Mouse (Mus musculus) ES-Bruce4 (cell line): ENCODE measurements around the gene R3hdml. TPM values are rescaled to one million over a fixed set of nuclear protein-coding genes. Genes with fewer than 3 reads are reported as not detected.

Experiments used
- H3K27ac ChIP-seq: 2 replicates; pipeline ENCODE4 v1.5.1; 2012; ENCODE audit warnings: low read length, inconsistent platforms; ENCODE audit not compliant: insufficient read depth
- H3K27me3 ChIP-seq: 2 replicates; pipeline ENCODE4 v1.6.1; 2012; ENCODE audit warnings: mild to moderate bottlenecking, low read length, inconsistent platforms; ENCODE audit not compliant: control insufficient read depth, poor library complexity, insufficient read depth, severe bottlenecking
- H3K36me3 ChIP-seq: 2 replicates; pipeline ENCODE4 v1.6.1; 2012; ENCODE audit warnings: inconsistent platforms, mild to moderate bottlenecking, low read length, moderate library complexity; ENCODE audit not compliant: control insufficient read depth, poor library complexity, insufficient read depth, severe bottlenecking
- H3K4me1 ChIP-seq: one replicate; pipeline ENCODE4 v1.8.1; 2011; ENCODE audit warnings: low read length; ENCODE audit not compliant: control insufficient read depth, insufficient read depth
- H3K4me3 ChIP-seq: 2 replicates; pipeline ENCODE4 v1.5.1; 2011; ENCODE audit warnings: low read depth, mild to moderate bottlenecking, low read length
- H3K9ac ChIP-seq: 2 replicates; pipeline ENCODE4 v1.6.1; 2012; ENCODE audit warnings: low read depth, mild to moderate bottlenecking, inconsistent platforms; ENCODE audit not compliant: poor library complexity, severe bottlenecking
- H3K9me3 ChIP-seq: replicated peaks from 2 replicates; pipeline ENCODE4 v1.6.1; 2012; ENCODE audit warnings: mild to moderate bottlenecking, low read length, inconsistent platforms; ENCODE audit not compliant: control insufficient read depth, poor library complexity, insufficient read depth, severe bottlenecking
- CTCF ChIP-seq: IDR thresholded peaks from one replicate; pipeline ENCODE4 v1.8.1; 2011; ENCODE audit warnings: low read depth, low read length
- EP300 ChIP-seq: IDR thresholded peaks from 2 replicates; pipeline ENCODE4 v1.6.1; 2011; ENCODE audit warnings: low read depth, low read length; ENCODE audit not compliant: insufficient read depth
- POLR2A ChIP-seq: IDR thresholded peaks from one replicate; pipeline ENCODE4 v1.8.1; 2011; ENCODE audit warnings: low read length; ENCODE audit not compliant: insufficient read depth
- polyA plus RNA-seq: library from polyadenylated mRNA; stranded (reverse); fragments of >200 nt; gene quantifications from 2 replicates; pipeline ENCODE4 v1.2.4, GENCODE M21; 2011; ENCODE audit warnings: low read depth; ENCODE audit not compliant: missing spikeins, insufficient read depth, insufficient read length

The R3hdml gene
- not detected in 2 replicates for polyA plus RNA-seq

- Histone ChIP-seq H3K4me1 (peaks cover 3% of the 10 kb centered on the region), H3K27ac (peak within 1 kb of the TSS; percentile 35; the same call in 1 of the 2 replicates)
- TF ChIP-seq CTCF (no peak), EP300 (no peak), POLR2A (no peak)
These were observed at the start of gene R3hdml for GRCm38 (mm10) chr2:163492018-163492417. Gene R3hdml, plus strand, starts transcription at chr2:163492318.

GRCm38 (mm10) chr2:163443543-163443942, 48.6 kb upstream of the R3hdml start:
- TF ChIP-seq EP300 (no peak), POLR2A (no peak)

More at GRCm38 (mm10) chr2:163492018-163492417, at the start of gene R3hdml:
- Histone ChIP-seq H3K36me3 (no peaks in the 10 kb centered on the region), H3K9ac (no peak within 1 kb of the TSS), H3K27me3 (no peaks in the 10 kb centered on the region), H3K9me3 (no peaks in the 10 kb centered on the region), H3K4me3 (no peak within 1 kb of the TSS)

DNA sequence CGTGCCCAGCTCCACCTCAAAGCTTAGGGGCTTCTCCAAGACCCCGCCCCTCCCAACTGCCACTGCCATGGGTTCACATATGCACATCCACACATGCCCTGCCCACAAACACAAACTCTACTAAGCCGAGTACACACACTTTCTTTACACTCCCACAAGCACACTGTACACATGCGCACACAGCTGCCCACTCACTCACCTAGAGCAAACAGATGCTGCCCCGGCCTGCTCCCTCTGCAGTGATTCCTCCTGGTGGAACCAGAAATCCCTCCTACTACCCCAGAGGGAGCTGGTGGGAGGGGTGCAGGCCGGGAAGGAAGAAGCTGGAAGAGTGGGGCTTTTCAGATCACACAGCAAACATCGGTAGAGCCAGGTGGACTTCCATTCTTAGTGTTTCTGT, 48.1 kb upstream of the R3hdml start:
- H3K4me3 ChIP-seq: no peak overlapping the region
- no peaks in the 10 kb centered on the region for H3K4me1 ChIP-seq
- H3K27me3 ChIP-seq: no peaks in the 10 kb centered on the region
- no peak overlapping the region for H3K9ac ChIP-seq
- no peaks in the 10 kb centered on the region for H3K36me3 ChIP-seq
- TF ChIP-seq POLR2A (no peak), CTCF (no peak), EP300 (no peak)
- H3K9me3 ChIP-seq: no peaks in the 10 kb centered on the region
- H3K27ac ChIP-seq: no peak overlapping the region

More at GRCm38 (mm10) chr2:163443543-163443942, 48.6 kb upstream of the R3hdml start:
- H3K27me3 ChIP-seq: no peaks in the 10 kb centered on the region
- no peak overlapping the region for H3K4me3 ChIP-seq
- no peaks in the 10 kb centered on the region for H3K9me3 ChIP-seq
- no peaks in the 10 kb centered on the region for H3K4me1 ChIP-seq
- H3K9ac ChIP-seq: no peak overlapping the region
- no peaks in the 10 kb centered on the region for H3K36me3 ChIP-seq
- no peak overlapping the region for H3K27ac ChIP-seq

DNA sequence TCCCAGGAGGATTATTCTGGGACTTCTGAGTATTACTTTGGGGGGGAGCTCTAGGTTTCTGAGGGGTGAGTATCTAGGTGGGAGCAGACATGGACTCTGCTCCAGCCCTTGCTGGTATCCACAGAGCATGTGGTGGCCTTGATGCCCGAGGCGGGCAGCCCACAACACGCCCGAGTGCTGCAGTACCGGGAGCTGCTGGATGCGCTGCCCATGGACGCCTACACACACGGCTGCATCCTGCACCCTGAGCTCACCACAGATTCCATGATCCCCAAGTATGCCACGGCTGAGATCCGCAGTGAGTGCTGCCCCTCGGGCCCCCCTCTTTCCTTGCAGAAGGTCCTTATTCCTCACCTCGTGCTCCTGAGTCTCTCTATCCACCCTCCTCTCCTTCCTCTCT, 44.7 kb upstream of the R3hdml start:
- Histone ChIP-seq H3K27ac (no peak overlapping the region), H3K4me1 (no peaks in the 10 kb centered on the region), H3K9me3 (no peaks in the 10 kb centered on the region), H3K27me3 (no peaks in the 10 kb centered on the region), H3K9ac (no peak overlapping the region), H3K36me3 (no peaks in the 10 kb centered on the region), H3K4me3 (no peak overlapping the region)
- TF ChIP-seq POLR2A (no peak), CTCF (no peak), EP300 (no peak)

GRCm38 (mm10) chr2:163449276-163449675, 42.8 kb upstream of the R3hdml start:
- TF ChIP-seq POLR2A: no peak
- TF ChIP-seq EP300: no peak
- TF ChIP-seq CTCF: no peak
- Histone ChIP-seq H3K27me3 (no peaks in the 10 kb centered on the region), H3K9ac (no peak overlapping the region)

DNA sequence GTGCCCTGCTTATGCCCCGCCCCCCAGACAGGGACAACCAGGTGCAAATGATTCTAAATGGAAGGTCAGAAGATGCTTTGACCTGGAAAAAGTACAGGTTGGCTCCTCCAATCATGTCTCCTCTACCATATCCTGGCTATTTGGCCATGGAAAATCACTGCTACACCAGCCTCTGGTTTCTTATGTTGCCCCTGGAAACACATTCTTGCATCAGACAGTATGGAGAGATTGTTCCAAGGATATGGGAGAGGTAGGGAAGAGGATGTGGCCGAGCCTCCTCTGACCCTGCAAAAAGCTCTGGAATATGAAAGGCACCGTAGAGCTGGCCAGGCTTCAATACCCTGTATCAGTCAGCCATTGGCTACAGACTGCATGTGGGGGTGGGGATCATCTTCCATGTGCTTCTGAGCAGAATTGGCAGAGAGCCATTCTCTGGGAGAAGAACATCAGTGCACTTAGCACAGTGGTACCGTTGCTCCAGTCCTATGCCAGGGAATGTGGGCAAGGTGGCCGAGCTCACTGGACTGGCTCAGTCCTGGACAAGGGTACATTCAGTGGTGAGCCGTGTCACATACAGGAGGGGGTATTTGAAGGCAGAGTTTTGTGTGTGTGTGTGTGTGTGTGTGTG, 41.3 kb upstream of the R3hdml start:
- H3K36me3 ChIP-seq: no peaks in the 10 kb centered on the region
- no peak overlapping the region for H3K9ac ChIP-seq
- H3K27me3 ChIP-seq: no peaks in the 10 kb centered on the region
- no peak overlapping the region for H3K4me3 ChIP-seq
- H3K4me1 ChIP-seq: no peaks in the 10 kb centered on the region
- H3K9me3 ChIP-seq: no peaks in the 10 kb centered on the region
- no peak for TF ChIP-seq POLR2A
- no peak for TF ChIP-seq EP300
- TF ChIP-seq CTCF: no peak
- H3K27ac ChIP-seq: no peak overlapping the region

More at GRCm38 (mm10) chr2:163449276-163449675, 42.8 kb upstream of the R3hdml start:
- Histone ChIP-seq H3K9me3 (no peaks in the 10 kb centered on the region), H3K36me3 (no peaks in the 10 kb centered on the region), H3K4me1 (no peaks in the 10 kb centered on the region), H3K27ac (no peak overlapping the region), H3K4me3 (no peak overlapping the region)
